Mouse (Mus musculus) brain, embryonic 14.5 days (tissue): ENCODE measurements around the gene Mindy4. TPM values are rescaled to one million over a fixed set of nuclear protein-coding genes. Genes with fewer than 3 reads are reported as not detected.
A peak's percentile ranks its signal among the peaks of the same experiment; 100 is the strongest.

Experiments
- DNase-seq: peaks from one replicate; pipeline ENCODE4 v3.0.0-alpha.2; 2011; ENCODE audit warnings: low read depth
- CTCF ChIP-seq: fragments of 200-500 bp; IDR thresholded peaks from 2 replicates; pipeline ENCODE4 v1.5.1; 2012; ENCODE audit warnings: inconsistent platforms, mild to moderate bottlenecking, moderate library complexity, borderline replicate concordance; ENCODE audit not compliant: insufficient read depth, insufficient read length; ENCODE audit errors: extremely low read depth
- POLR2A ChIP-seq: fragments of 200-500 bp; IDR thresholded peaks from 2 replicates; pipeline ENCODE4 v1.6.1; 2012; ENCODE audit warnings: mild to moderate bottlenecking, inconsistent platforms, borderline replicate concordance; ENCODE audit not compliant: poor library complexity, insufficient read depth, insufficient read length, severe bottlenecking; ENCODE audit errors: extremely low read depth
- polyA plus RNA-seq: library from polyadenylated mRNA; depleted of rRNA; stranded (reverse); fragments of >200 nt; gene quantifications from 2 replicates; pipeline ENCODE4 v1.2.3, GENCODE M21; 2012

Gene Mindy4
- polyA plus RNA-seq, 1 experiment, result 10.9 TPM

- DNase-seq, result no peak
- no peak for TF ChIP-seq CTCF
- no peak for TF ChIP-seq POLR2A
Measured at GRCm38 (mm10) chr6:55246911-55247438, 43.8 kb downstream of the Mindy4 start.

- DNase-seq, result no peak
- TF ChIP-seq CTCF (no peak), POLR2A (no peak)
Measured at GRCm38 (mm10) chr6:55249263-55249662, 46.1 kb downstream of the Mindy4 start.

- DNase-seq, result no peak
- no peak for TF ChIP-seq CTCF
- no peak for TF ChIP-seq POLR2A
Measured at GRCm38 (mm10) chr6:55250809-55251208, 47.6 kb downstream of the Mindy4 start.

DNA sequence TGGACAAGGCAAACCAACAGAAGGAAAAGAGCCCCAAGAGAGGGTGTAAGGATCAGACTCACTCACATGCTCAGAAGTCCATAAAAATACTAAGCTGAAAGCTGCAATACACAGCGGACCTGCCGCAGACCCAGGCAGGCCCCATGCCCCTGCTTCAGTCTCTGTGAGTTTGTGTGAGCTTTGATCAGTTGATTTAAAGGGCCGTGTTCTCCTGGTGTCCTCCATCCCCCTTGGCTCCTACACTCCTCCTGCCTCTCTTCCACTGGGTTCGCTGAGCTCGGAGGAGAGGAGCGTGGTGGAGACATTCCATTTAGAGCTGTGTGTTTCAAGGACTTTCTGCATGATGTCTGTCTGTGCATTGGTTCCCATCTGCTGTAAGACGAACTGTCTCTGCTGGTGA lies 48.4 kb downstream of the Mindy4 start:
- TF ChIP-seq CTCF (no peak), POLR2A (no peak)
- no peak for DNase-seq

DNA sequence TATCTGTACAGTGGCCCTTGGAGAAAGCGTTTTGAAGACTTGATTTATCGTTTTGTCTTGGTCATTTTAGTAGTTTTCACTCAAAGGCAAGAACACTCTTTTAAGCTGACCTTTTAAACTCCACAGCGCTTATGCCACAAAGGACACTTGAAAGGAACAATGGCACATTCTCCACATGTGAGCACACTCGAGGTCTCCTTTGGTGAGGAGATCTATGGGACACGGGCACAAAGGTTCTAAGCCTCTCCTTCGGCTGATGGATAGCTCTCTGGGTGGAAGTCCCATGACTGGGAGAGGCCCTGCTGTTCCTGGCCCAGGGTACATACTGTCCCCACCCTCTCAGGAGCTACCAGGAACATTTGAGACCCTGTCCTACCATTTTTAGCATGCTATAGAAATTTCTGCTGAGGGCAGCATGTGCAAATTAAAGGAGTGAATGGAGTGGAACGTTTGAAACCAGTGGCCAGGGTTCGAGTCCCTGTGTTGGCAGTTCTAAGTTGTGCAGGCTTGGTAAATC lies 49.6 kb downstream of the Mindy4 start:
- TF ChIP-seq POLR2A, result no peak
- no peak for TF ChIP-seq CTCF
- no peak for DNase-seq

GRCm38 (mm10) chr6:55256500-55257191 lies 53.5 kb downstream of the Mindy4 start:
- TF ChIP-seq CTCF (no peak), POLR2A (no peak)
- DNase-seq, result peak; percentile 59

- no peak for TF ChIP-seq CTCF
- TF ChIP-seq POLR2A, result no peak
- DNase-seq, result no peak
Measured at GRCm38 (mm10) chr6:55257246-55257645, 54.1 kb downstream of the Mindy4 start.

DNA sequence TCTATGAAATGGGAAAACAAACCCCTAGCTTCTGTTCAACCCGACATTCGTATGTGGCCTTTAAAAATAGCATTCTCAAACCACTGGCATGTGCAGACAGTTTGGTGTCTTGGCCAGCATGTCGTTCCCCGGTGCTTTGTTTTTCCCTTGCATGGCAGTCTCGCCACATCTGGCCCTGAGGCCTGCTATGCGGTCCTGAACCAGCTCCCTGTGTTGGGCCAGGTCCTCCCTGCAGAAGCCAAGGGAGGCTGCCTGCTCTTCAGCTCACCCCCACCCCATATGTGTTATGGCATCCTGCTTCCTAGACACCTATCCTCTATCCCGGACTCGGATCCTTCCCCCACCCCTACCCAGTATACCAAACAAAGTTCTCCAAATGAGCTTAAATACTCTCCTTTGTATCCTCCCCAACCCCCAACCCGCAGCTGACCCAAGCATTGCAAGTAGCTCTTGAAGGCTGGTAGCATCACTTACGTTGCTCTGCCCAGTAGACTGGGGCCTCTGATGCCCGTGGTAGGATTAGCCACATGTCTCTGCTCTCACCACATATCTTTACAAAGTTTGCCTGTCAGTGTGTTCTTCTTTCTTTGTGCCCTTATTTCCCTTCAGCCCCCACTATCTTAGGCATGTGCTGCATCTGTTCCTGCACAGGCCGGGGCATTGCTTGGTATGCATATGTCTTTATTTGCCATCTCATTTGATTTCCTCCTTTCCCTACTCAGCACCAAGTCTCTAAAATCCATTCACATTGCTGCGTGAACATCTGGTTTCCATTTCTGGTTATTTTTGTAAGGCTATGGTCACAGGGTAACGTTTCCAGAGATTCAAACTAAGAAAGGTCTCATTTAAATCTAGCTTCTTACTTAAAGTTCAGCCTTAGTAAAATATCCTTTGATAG lies 55.5 kb downstream of the Mindy4 start:
- no peak for DNase-seq
- TF ChIP-seq POLR2A (no peak), CTCF (no peak)

GRCm38 (mm10) chr6:55262161-55262560 lies 59.0 kb downstream of the Mindy4 start:
- TF ChIP-seq POLR2A, result no peak
- no peak for TF ChIP-seq CTCF
- no peak for DNase-seq

- no peak for DNase-seq
- no peak for TF ChIP-seq CTCF
Measured at GRCm38 (mm10) chr6:55263490-55264046, 60.4 kb downstream of the Mindy4 start.

DNA sequence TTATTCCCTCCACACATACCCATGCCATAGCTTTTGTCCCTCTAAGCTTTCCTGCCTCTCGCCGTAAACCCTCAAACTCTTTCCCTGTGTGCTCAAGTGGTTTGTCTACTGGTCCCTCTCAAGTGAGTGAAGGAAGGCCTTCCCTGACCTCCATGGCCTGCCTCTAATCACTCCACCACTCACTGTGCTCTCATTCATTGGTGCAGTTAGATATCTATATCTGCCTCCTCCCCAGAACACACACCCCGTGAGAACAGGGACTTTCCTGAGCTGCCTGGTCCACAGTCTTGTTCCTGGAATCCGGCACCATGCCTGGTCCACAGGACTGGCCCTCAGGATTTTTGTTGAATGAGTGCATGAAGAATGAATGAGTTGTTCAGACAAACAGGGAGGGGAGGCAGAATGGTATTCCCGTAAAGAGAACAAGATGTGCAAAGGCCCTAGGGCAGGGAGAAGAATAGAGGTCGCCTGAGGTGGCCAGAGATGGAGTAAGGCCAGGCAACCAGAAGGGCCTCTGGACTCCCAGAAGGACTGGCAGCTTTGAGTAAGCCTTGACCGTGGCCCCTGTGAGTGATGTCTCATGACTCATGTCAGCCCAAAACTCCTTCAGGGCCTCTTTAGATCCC lies 61.7 kb downstream of the Mindy4 start:
- no peak for DNase-seq
- TF ChIP-seq POLR2A (no peak), CTCF (no peak)
